Mouse (Mus musculus) MEL (cell line): Measurements from ENCODE around the gene Sbf1. TPM values are rescaled to one million over a fixed set of nuclear protein-coding genes. Genes with fewer than 3 reads are reported as not detected.

Experiments
- DNase-seq: peaks from one replicate; pipeline ENCODE4 v3.0.0; 2011; ENCODE audit warnings: low read depth, low spot score
- H3K27ac ChIP-seq: 2 replicates; pipeline ENCODE4 v1.5.1; 2012; ENCODE audit warnings: low read depth, mild to moderate bottlenecking, control low read depth, low read length, moderate library complexity; ENCODE audit not compliant: control insufficient read depth
- H3K27me3 ChIP-seq, 2 experiments: fragments of 150-350 bp in 1 of 2; sonication (generic) in 1 of 2; 2 replicates each; pipeline ENCODE4 v1.6.1; 2012; ENCODE audit warnings: low read length in 2 of 2, mild to moderate bottlenecking in 2 of 2, improper control_type of control experiment in 1 of 2, moderate library complexity in 1 of 2; ENCODE audit not compliant: insufficient read depth in 2 of 2, control insufficient read depth in 1 of 2
- H3K36me3 ChIP-seq, 2 experiments: 2 replicates each; pipeline ENCODE4 v1.6.1; 2012 to 2014; ENCODE audit warnings: low read length in 2 of 2, improper control_type of control experiment in 1 of 2, inconsistent platforms in 1 of 2, mild to moderate bottlenecking in 1 of 2; ENCODE audit not compliant: insufficient read depth in 2 of 2, control insufficient read depth in 1 of 2
- H3K4me1 ChIP-seq, 2 experiments: fragments of 150-350 bp in 1 of 2; sonication (generic) in 1 of 2; 2 replicates each; pipeline ENCODE4 v1.6.1; 2012; ENCODE audit warnings: low read length in 2 of 2, improper control_type of control experiment in 1 of 2, mild to moderate bottlenecking in 1 of 2; ENCODE audit not compliant: insufficient read depth in 2 of 2, control insufficient read depth in 1 of 2
- H3K4me3 ChIP-seq, 2 experiments: fragments of 150-350 bp in 1 of 2; sonication (generic) in 1 of 2; 2 replicates each; pipeline ENCODE4 v1.5.1; 2012; ENCODE audit warnings: low read depth in 2 of 2, low read length in 2 of 2, mild to moderate bottlenecking in 2 of 2, moderate library complexity in 2 of 2, control low read depth in 1 of 2, improper control_type of control experiment in 1 of 2; ENCODE audit not compliant: control insufficient read depth in 1 of 2, insufficient read depth in 1 of 2
- H3K79me2 ChIP-seq: 2 replicates; pipeline ENCODE4 v1.6.1; 2012; ENCODE audit warnings: mild to moderate bottlenecking, low read length, moderate library complexity; ENCODE audit not compliant: control insufficient read depth, poor library complexity, insufficient read depth
- H3K9ac ChIP-seq: 2 replicates; pipeline ENCODE4 v1.6.1; 2012; ENCODE audit warnings: low read depth, mild to moderate bottlenecking, control low read depth, low read length, moderate library complexity; ENCODE audit not compliant: control insufficient read depth, poor library complexity, severe bottlenecking
- H3K9me3 ChIP-seq: fragments of 150-350 bp; sonication (generic); replicated peaks from 2 replicates; pipeline ENCODE4 v1.6.1; 2012; ENCODE audit warnings: mild to moderate bottlenecking, low read length, improper control_type of control experiment, moderate library complexity; ENCODE audit not compliant: insufficient read depth
- CHD1 ChIP-seq: IDR thresholded peaks from 2 replicates; pipeline ENCODE4 v1.6.1; 2012; ENCODE audit warnings: low read depth, mild to moderate bottlenecking, inconsistent platforms, low read length, improper control_type of control experiment
- ELF1 ChIP-seq: IDR thresholded peaks from 2 replicates; pipeline ENCODE4 v1.6.1; 2014; ENCODE audit warnings: low read depth, mild to moderate bottlenecking, inconsistent platforms, low read length, improper control_type of control experiment, moderate library complexity
- EP300 ChIP-seq, 2 experiments: IDR thresholded peaks; 2 replicates each; pipeline ENCODE4 v1.6.1; 2011; ENCODE audit warnings: improper control_type of control experiment in 2 of 2, low read length in 2 of 2, low read depth in 1 of 2, mild to moderate bottlenecking in 1 of 2
- ETS1 ChIP-seq: IDR thresholded peaks from 2 replicates; pipeline ENCODE4 v1.6.1; 2012; ENCODE audit warnings: low read depth, mild to moderate bottlenecking, inconsistent platforms, low read length, improper control_type of control experiment, moderate library complexity
- GABPA ChIP-seq: IDR thresholded peaks from 2 replicates; pipeline ENCODE4 v1.6.1; 2012; ENCODE audit warnings: low read depth, mild to moderate bottlenecking, inconsistent platforms, low read length, improper control_type of control experiment, moderate library complexity
- GATA1 ChIP-seq: IDR thresholded peaks from 2 replicates; pipeline ENCODE4 v1.6.1; 2011; ENCODE audit warnings: low read depth, low read length, improper control_type of control experiment
- MAX ChIP-seq: IDR thresholded peaks from 2 replicates; pipeline ENCODE4 v1.6.1; 2011; ENCODE audit warnings: low read length, improper control_type of control experiment
- MXI1 ChIP-seq: IDR thresholded peaks from 2 replicates; pipeline ENCODE4 v1.6.1; 2011; ENCODE audit warnings: mild to moderate bottlenecking, low read depth, low read length, improper control_type of control experiment
- MYB ChIP-seq: IDR thresholded peaks from 2 replicates; pipeline ENCODE4 v1.6.1; 2011; ENCODE audit warnings: mild to moderate bottlenecking, low read depth, low read length, improper control_type of control experiment
- MYC ChIP-seq: IDR thresholded peaks from 2 replicates; pipeline ENCODE4 v1.6.1; 2011; ENCODE audit warnings: low read depth, mild to moderate bottlenecking, low read length, improper control_type of control experiment, moderate library complexity
- POLR2A ChIP-seq, 2 experiments: IDR thresholded peaks; 2 replicates each; pipeline ENCODE4 v1.6.1; 2011 to 2012; ENCODE audit warnings: low read length in 2 of 2, mild to moderate bottlenecking in 2 of 2, control low read depth in 1 of 2, improper control_type of control experiment in 1 of 2, low read depth in 1 of 2, moderate library complexity in 1 of 2; ENCODE audit not compliant: control insufficient read depth in 1 of 2, insufficient read depth in 1 of 2, poor library complexity in 1 of 2
- RAD21 ChIP-seq: IDR thresholded peaks from 2 replicates; pipeline ENCODE4 v1.6.1; 2011; ENCODE audit warnings: mild to moderate bottlenecking, low read depth, low read length, improper control_type of control experiment
- SIN3A ChIP-seq: IDR thresholded peaks from 2 replicates; pipeline ENCODE4 v1.6.1; 2012; ENCODE audit warnings: low read length, improper control_type of control experiment, inconsistent platforms
- TBP ChIP-seq: IDR thresholded peaks from 2 replicates; pipeline ENCODE4 v1.8.0; 2011; ENCODE audit warnings: low read depth, low read length, improper control_type of control experiment
- USF1 ChIP-seq: IDR thresholded peaks from 2 replicates; pipeline ENCODE4 v1.6.1; 2014; ENCODE audit warnings: low read depth, mild to moderate bottlenecking, inconsistent platforms, low read length, improper control_type of control experiment, moderate library complexity
- USF2 ChIP-seq, 2 experiments: IDR thresholded peaks; 2 replicates each; pipeline ENCODE4 v1.6.1; 2011 to 2012; ENCODE audit warnings: improper control_type of control experiment in 2 of 2, low read length in 2 of 2, borderline replicate concordance in 1 of 2, inconsistent platforms in 1 of 2, low read depth in 1 of 2, mild to moderate bottlenecking in 1 of 2; ENCODE audit not compliant: insufficient read depth in 1 of 2
- ZMIZ1 ChIP-seq: IDR thresholded peaks from 2 replicates; pipeline ENCODE4 v1.6.1; 2012; ENCODE audit warnings: low read depth, mild to moderate bottlenecking, inconsistent platforms, low read length, improper control_type of control experiment, moderate library complexity
- ZNF384 ChIP-seq: IDR thresholded peaks from 2 replicates; pipeline ENCODE4 v1.6.1; 2012; ENCODE audit warnings: low read depth, mild to moderate bottlenecking, inconsistent platforms, low read length, improper control_type of control experiment
- polyA plus RNA-seq, 2 experiments: library from polyadenylated mRNA; stranded (reverse) in 1 of 2; unstranded in 1 of 2; fragments of >175 nt in 1 of 2; fragments of >200 nt in 1 of 2; gene quantifications; 2 replicates each; pipeline versions ENCODE4 v1.2.1 to v1.2.4; 2012; ENCODE audit warnings: low replicate concordance in 2 of 2, low read depth in 1 of 2; ENCODE audit not compliant: insufficient read length in 2 of 2, insufficient read depth in 1 of 2, missing spikeins in 1 of 2
- total RNA-seq: library from RNA; depleted of rRNA; stranded (reverse); fragments of 300-350 nt; gene quantifications from 2 replicates; pipeline ENCODE4 v1.2.3, GENCODE M21; 2012

The Sbf1 gene
- total and polyA plus RNA-seq, 3 experiments: 80.4 to 147 TPM; not detected in 1

GRCm38 (mm10) chr15:89314511-89315189, 461 bp downstream of the Sbf1 start:
- H3K9me3 ChIP-seq: no peaks in the 10 kb centered on the region
- peak overlapping the region; percentile 88 to 92 for H3K4me3 ChIP-seq
- H3K36me3 ChIP-seq: peaks cover 0 to 17% of the 10 kb centered on the region in 2 experiments; a peak in 2 of 4 replicates
- peak overlapping the region; percentile 88 for H3K9ac ChIP-seq
- no peak overlapping the region for H3K27ac ChIP-seq
- H3K27me3 ChIP-seq: no peaks in the 10 kb centered on the region
- H3K4me1 ChIP-seq: peaks cover 9 to 31% of the 10 kb centered on the region in 2 experiments
- TF ChIP-seq CHD1 (no peak), ZMIZ1 (no peak), ETS1 (no peak), SIN3A (0 out of 2 replicates have a peak, but pooled peaks have one; percentile 42), MXI1 (0 out of 2 replicates have a peak, but pooled peaks have one; percentile 37), MYB (no peak), ELF1 (no peak), POLR2A (IDR thresholded peaks at IDR 0.05; ENCODE audit: control insufficient read depth in 1 of 2, insufficient read depth in 1 of 2, low read depth in 1 of 2, low read length in 2 of 2, poor library complexity in 1 of 2) (peak in 1 of 2 experiments; percentile 21; a peak in 1 of 4 replicates), MYC (no peak), GABPA (no peak), USF2 (IDR thresholded peaks at IDR 0.05; ENCODE audit: borderline replicate concordance in 1 of 2, insufficient read depth in 1 of 2, low read depth in 1 of 2, low read length in 2 of 2) (no peak), RAD21 (no peak)
- TF ChIP-seq, all 39 proteins: peak for 3
- peaks cover 52% of the 10 kb centered on the region for H3K79me2 ChIP-seq
- DNase-seq: no peak

GRCm38 (mm10) chr15:89314107-89314506, 1.0 kb downstream of the Sbf1 start:
- peak; percentile 20 for DNase-seq
- Histone ChIP-seq H3K27me3 (no peaks in the 10 kb centered on the region), H3K9ac (peak overlapping the region; percentile 88), H3K79me2 (peaks cover 57% of the 10 kb centered on the region), H3K27ac (no peak overlapping the region), H3K4me1 (peaks cover 13 to 37% of the 10 kb centered on the region in 2 experiments), H3K9me3 (no peaks in the 10 kb centered on the region), H3K4me3 (peak overlapping the region; percentile 88 to 92), H3K36me3 (peaks cover 0 to 22% of the 10 kb centered on the region in 2 experiments; a peak in 2 of 4 replicates)
- TF ChIP-seq POLR2A (IDR thresholded peaks at IDR 0.05; ENCODE audit: control insufficient read depth in 1 of 2, insufficient read depth in 1 of 2, low read depth in 1 of 2, low read length in 2 of 2, poor library complexity in 1 of 2): no peak
- no peak for TF ChIP-seq CHD1
- no peak for TF ChIP-seq RAD21
- no peak for TF ChIP-seq TBP
- TF ChIP-seq MAX: no peak
- TF ChIP-seq GATA1: no peak
- TF ChIP-seq EP300 (IDR thresholded peaks at IDR 0.05; ENCODE audit: low read depth in 1 of 2, low read length in 2 of 2): no peak
- TF ChIP-seq ZNF384: no peak
- TF ChIP-seq ETS1: no peak
- no peak for TF ChIP-seq USF1
